Mouse (Mus musculus) cerebellum, adult 2 months (tissue): ENCODE data around the gene Ascc2.

ENCODE experiments used
- CTCF ChIP-seq: fragments of 200-500 bp; IDR thresholded peaks from 2 replicates; pipeline ENCODE4 v1.5.1; 2011; ENCODE audit warnings: low read depth, mild to moderate bottlenecking, control low read depth, low read length, moderate library complexity, borderline replicate concordance; ENCODE audit not compliant: insufficient read depth
- POLR2A ChIP-seq: fragments of 200-500 bp; IDR thresholded peaks from 2 replicates; pipeline ENCODE4 v1.6.1; 2011; ENCODE audit warnings: low read length, control low read depth, borderline replicate concordance; ENCODE audit not compliant: insufficient read depth

DNA sequence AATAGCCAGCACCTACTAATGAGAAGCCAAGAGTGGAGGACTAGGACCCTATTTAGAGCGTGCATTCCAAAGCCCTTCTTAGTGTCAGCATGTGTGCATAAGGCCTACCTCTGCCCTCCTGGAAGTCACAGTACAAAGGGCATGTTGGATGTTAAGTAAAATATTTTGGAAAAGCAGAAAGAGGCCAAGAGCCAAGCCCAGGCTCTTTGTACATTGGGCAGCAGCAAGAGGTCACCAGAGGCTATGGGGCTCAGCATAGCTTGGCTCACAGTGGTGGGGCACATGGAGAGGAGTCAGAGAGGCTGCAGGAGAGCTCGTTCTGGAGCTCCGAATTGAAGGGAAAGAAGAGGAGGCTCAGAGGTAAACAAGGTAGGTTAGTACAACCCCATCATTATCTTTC is 49.5 kb downstream of the Ascc2 start:
- no peak for TF ChIP-seq POLR2A
- no peak for TF ChIP-seq CTCF
